Mouse (Mus musculus): ENCODE data around the gene Hbq1b.
"Not testable (repeated sequence)": the region's sequence is repeated elsewhere in the genome, so short reads cannot be mapped to it uniquely, and the experiment has no call there.

Gene Hbq1b

DNA sequence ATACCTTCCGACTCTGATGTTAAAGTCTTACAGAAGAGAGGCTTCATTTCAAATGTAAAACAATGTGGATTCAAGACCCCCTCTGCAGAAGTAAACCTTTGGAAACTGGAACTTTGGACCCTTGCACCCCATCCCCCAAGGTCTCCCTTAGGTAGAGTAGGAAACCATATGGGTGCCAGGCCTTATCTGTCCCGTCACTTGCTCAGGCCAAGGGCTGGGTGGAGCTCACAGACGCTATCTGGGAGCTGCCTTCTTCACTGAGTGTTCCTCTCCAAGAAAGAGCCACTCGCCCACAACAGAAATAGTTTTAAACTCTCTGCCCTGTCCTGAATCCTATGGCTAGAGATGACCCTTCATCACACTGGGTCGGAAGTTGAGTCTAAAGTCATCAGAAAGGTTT, 17.8 kb upstream of the Hbq1b start:
- DNase-seq: no peak

- no peak for DNase-seq
Measured at GRCm38 (mm10) chr11:32271178-32271577, 15.6 kb upstream of the Hbq1b start.

- no peak for DNase-seq
Measured at GRCm38 (mm10) chr11:32276347-32276746, 10.4 kb upstream of the Hbq1b start, which contains the start of gene Hba-x. Gene Hba-x, plus strand, starts transcription at chr11:32276400.

DNA sequence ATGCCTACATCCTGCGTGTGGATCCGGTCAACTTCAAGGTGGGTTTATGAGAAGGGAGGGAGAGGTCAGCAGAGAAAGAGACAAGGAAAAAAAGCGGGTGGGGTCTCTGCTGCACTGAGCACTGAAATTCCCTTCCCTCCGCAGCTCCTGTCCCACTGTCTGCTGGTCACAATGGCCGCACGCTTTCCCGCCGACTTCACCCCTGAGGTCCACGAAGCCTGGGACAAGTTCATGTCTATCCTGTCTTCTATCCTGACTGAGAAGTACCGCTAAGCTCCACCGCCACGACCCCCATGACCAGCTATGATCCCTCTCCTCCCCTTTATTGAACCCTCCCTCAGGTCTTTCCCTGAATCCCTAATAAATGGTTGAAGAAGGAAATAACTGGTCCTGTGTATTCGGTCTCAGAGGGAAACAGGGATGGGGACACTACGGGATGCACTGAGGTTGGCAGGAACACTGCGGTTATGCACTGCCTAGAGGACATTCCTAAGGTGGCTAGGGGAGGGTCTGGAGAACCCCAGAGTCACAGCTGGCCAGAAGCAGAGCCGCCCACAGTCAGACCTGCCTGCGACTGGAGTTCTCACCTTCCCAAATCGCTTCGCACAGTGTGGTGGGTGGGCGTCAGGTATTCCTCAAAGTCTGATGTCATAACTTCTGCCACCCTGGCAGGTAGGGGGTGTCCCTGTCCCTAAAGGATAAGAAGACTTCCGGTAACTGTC, 8.9 kb upstream of the Hbq1b start:
- no peak for DNase-seq

DNA sequence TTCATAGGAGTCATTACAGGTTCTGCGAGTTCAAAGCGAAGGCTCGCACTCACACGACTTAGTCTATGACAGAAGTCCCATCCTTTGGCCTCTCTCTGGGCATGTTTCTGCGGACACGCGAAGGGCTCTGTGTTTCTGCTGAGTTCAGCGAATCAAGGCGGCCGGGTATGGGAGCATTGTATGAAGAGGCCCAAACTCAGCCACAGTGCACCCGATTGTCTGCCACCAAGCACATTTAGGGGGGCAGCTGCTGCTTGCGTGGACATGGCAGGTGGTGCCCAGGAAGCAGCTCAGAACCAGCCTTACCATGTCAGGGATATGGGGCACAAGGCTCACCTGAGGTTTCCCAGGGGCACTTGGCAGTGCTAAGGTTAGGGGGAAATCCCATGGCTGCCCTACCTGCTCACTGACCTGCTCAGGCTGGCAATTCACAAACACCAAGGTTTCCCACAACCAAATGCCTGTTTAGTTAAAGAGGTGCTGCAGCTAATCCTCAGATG, 8.3 kb upstream of the Hbq1b start:
- no peak for DNase-seq

GRCm38 (mm10) chr11:32280646-32281045, 6.1 kb upstream of the Hbq1b start:
- no peak for DNase-seq

- no peak for DNase-seq
Measured at GRCm38 (mm10) chr11:32281416-32282144, 5.2 kb upstream of the Hbq1b start.

DNA sequence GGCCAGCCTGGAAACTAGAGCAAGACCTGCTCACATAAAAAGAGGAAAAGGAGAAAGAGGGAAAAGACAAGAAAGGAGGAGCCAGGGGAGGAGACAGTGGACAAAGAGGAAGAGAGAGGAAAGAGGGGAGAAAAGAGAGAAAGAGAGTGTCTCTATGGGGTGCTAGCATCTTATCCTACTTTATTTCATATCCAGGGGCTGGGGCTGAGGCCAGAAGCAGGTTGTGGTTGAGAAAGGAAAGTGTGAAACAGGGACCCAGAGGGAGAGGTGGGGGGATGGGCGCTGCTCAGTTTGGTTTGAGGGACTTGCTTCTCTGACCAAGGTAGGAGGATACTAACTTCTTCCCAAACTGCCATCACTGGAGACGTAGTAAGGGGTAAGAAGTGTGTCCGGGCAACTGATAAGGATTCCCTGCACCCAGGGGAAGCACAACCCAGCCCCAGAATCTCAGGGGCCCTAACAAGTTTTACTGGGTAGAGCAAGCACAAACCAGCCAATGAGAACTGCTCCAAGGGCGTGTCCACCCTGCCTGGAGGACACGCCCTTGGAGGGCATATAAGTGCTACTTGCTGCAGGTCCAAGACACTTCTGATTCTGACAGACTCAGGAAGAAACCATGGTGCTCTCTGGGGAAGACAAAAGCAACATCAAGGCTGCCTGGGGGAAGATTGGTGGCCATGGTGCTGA, 3.5 kb upstream of the Hbq1b start, which contains the start of gene Hba-a1:
TSS of gene Hba-a1 (plus strand) at position 421 of the 687 bp plus-strand sequence.
- DNase-seq: not testable (repeated sequence)

GRCm38 (mm10) chr11:32284582-32284981, 2.2 kb upstream of the Hbq1b start:
- DNase-seq: not testable (repeated sequence)

DNA sequence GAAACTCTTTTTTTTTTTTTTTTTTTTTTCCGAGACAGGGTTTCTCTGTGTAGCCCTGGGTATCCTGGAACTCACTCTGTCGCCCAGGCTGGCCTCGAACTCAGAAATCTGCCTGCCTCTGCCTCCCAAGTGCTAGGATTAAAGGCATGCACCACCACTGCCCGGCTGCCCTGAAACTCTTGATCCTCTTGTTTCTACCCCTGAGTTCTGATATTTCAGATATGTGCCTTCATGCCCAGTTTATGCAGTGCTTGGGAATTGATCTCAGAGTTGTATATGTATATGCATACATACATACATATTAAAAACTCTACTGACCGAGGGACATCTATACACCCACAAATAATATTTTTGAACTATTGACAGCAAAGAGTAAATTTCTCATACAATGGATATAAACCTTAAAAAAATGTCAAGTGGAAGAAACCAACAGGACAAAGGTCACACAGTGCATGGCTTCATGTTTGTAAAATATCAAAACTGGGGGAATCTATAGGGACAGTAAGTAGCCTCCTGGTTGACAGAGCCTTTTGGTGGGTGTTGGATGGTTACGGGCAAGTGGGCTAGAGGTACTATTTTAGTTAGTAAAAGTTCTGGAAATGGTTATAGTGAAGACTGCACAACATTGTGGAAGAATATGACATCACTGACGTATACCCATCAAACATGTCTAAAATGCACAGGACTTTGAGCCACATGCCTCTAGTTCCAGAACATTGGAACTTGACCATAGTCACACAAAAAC, 1.6 kb upstream of the Hbq1b start:
- no peak for DNase-seq

DNA sequence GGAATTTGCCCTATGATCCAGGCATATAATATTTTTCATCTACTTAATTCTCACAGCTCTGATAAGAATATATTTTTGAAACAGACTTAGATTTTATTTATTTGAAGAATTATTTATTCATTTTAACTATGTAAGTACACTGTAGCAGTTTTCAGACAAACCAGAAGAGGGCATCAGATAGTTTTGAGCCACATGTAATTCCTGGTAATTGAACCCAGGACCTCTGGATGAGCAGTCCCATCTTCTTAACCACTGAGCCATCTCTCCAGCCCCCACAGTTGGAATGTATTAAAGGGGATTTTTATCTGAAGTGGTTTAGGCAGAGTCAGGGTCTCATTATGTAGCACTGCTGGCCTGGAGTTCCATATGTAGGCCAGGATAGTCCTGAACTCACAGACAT, 878 bp upstream of the Hbq1b start:
- not testable (repeated sequence) for DNase-seq

- no peak for DNase-seq
Measured at GRCm38 (mm10) chr11:32287493-32287825, 694 bp downstream of the Hbq1b start.

- not testable (repeated sequence) for DNase-seq
Measured at GRCm38 (mm10) chr11:32292819-32293218, 6.1 kb downstream of the Hbq1b start.

- DNase-seq: not testable (repeated sequence)
Measured at GRCm38 (mm10) chr11:32293479-32293878, 6.7 kb downstream of the Hbq1b start.

DNA sequence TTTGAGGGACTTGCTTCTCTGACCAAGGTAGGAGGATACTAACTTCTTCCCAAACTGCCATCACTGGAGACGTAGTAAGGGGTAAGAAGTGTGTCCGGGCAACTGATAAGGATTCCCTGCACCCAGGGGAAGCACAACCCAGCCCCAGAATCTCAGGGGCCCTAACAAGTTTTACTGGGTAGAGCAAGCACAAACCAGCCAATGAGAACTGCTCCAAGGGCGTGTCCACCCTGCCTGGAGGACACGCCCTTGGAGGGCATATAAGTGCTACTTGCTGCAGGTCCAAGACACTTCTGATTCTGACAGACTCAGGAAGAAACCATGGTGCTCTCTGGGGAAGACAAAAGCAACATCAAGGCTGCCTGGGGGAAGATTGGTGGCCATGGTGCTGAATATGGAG, 9.4 kb downstream of the Hbq1b start, which contains the start of gene Hba-a2:
TSS of gene Hba-a2 (plus strand) at position 287 of the 400 bp plus-strand sequence.
- DNase-seq: not testable (repeated sequence)

DNA sequence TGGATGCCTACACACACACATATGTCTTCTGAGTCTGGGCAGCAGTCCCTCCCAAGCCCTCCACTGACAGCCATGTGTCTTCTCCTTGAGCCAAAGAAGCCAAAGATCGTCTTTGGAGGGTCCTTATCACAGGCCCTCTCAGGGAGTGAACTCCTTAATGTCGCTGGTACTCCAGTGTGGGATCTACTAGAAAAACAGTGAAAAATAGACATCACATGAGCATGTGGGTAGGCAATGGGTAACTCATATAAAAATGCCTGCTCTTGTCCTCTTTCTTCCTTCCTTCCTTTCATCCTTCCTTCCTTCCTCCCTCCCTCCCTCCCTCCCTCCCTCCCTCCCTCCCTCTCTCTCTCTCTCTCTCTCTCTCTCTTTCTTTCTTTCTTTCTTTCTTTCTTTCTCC, 10.7 kb downstream of the Hbq1b start:
- not testable (repeated sequence) for DNase-seq

DNA sequence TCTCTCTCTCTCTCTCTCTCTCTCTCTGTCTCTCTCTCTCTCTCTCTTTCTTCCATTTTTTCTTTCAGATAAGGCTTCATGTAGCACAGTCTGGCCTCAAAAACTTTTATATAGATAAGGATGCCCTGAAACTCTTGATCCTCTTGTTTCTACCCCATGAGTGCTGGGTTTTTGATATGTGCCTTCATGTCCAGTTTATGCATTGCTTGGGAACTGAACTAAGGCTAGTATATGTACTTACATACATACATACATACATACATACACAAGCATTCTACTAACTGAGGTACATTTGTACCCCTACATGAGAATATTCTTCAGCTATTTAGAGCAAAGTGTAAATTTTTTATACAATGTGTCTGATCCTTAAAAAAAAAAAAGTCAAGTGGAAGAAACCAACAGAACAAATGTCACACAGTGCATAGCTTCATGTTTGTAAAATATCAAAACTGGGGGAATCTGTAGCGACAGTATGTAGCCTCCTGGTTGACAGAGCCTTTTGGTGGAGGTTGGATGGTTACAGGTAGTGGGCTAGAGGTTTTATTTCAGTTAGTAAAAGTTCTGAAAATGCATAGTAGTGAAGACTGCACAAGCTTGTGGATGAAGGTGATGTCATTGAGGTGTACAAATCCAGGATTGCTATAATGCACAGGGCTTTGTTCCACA, 11.2 kb downstream of the Hbq1b start:
- no peak for DNase-seq

- no peak for DNase-seq
Measured at GRCm38 (mm10) chr11:32298532-32298918, 11.8 kb downstream of the Hbq1b start.

DNA sequence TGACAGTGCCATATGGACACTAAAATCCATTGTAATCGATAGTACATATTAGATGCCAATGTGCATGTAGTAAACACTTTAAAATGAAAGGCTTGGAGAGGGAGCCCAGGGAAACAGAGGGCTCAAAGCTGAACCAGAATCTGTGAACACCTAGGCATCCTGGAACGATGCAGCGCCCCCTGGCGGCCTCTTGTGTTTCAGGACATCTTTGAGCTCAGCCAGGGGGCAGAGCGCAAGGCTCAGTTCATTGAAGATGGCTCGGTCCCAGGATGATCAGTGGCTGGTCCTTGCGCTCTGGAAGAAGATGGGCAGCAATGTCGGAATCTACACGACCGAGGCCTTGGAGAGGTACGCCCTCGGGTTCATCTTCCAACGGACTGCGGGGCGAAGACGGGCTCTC, 13.1 kb downstream of the Hbq1b start, which contains the start of gene Hbq1a:
TSS of gene Hbq1a (plus strand) at position 205 of the 400 bp plus-strand sequence.
- peak; percentile 79 for DNase-seq

DNA sequence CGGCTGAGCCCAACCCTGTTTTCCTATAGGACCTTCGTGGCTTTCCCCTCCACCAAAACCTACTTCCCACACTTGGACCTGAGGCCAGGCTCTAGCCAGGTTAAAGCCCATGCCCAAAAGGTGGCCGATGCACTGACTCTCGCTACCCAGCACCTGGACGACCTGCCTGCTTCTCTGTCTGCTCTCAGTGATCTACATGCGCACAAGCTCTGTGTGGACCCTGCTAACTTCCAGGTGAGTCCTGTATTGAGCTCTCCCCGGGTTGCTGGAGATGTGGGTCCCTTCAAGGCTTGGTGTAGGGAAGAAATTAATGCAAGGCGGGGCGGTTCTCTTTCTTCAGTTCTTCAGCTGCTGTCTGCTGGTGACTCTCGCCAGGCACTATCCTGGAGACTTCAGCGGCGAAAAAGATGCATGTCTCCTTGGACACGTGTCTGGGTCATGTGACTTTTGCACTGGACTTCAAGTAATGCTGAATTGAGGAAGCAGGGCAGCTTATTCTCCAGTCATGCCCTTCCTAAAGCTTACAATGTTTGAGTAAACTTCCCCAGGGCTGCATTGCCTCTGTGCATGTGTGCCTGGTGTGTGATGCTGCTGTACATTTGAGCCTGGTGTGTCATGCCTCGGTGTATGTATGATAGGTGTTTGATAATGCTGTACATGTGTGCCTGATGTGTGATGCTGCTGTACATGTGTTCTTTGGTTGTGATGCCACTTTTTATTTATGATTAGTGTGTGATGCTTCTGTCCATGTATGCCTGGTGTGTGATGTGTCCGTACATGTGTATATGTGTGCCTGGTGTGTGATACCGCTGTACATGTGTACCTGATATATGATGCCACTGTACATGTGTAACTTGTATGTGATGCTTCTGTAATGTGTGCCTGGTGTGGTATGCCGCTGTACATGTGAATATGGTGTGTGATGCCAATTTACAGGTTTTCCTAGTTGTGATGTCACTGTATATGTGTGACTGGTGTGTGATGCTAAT, 13.8 kb downstream of the Hbq1b start:
- DNase-seq: no peak

- no peak for DNase-seq
Measured at GRCm38 (mm10) chr11:32301506-32301905, 14.7 kb downstream of the Hbq1b start.

Measured in lung, postnatal 36 days (tissue).